Mouse (Mus musculus) inflammation-experienced regulatory T-cells (primary cell): ENCODE measurements around the gene Wfikkn2. TPM values are rescaled to one million over a fixed set of nuclear protein-coding genes. Genes with fewer than 3 reads are reported as not detected.

ENCODE experiments used
- polyA plus RNA-seq, 2 experiments: library from polyadenylated mRNA; unstranded; fragments of 100-300 nt; shearing (Covaris generic); gene quantifications; one replicate each; pipeline ENCODE4 v1.2.1; 2017

The Wfikkn2 gene
- polyA plus RNA-seq = under 1 TPM; 0.16 to 0.23 TPM

GRCm38 (mm10) chr11:94245955-94246788 lies at the start of gene Wfikkn2:
Wfikkn2 (minus strand) TSS chr11:94246005.

GRCm38 (mm10) chr11:94281199-94282181 lies 35.7 kb upstream of the Wfikkn2 start, which contains the start of gene Gm21885:
Gm21885 (plus strand) TSS chr11:94281873.

GRCm38 (mm10) chr11:94211124-94211603 lies 34.6 kb downstream of the Wfikkn2 start, which contains the start of gene Tob1:
Tob1 (plus strand) TSS chr11:94211454.

Other genes with a start within 250 kb of the Wfikkn2 start
- 10 to 100 TPM; 41.8 to 54.4 TPM for gene Spag9, start 249.9 kb downstream of the Wfikkn2 start, polyA plus RNA-seq
- 10 to 100 TPM; 24.7 to 46.7 TPM for gene Tob1, start 34.6 kb downstream of the Wfikkn2 start, polyA plus RNA-seq
- under 1 TPM in 1 of 2 experiments, not detected in 1; 0.51 TPM for gene Gm21885, start 35.9 kb upstream of the Wfikkn2 start, polyA plus RNA-seq
- gene Luc7l3, start 76.0 kb upstream of the Wfikkn2 start, polyA plus RNA-seq = 10 to 100 TPM; 84.5 to 86.3 TPM
- 10 to 100 TPM; 52.0 to 56.5 TPM for gene Ankrd40, start 82.0 kb upstream of the Wfikkn2 start, polyA plus RNA-seq
- gene Abcc3, start 147.0 kb upstream of the Wfikkn2 start, polyA plus RNA-seq = 1 to 10 TPM; 4.2 to 9.9 TPM
- gene Cacna1g, start 228.2 kb upstream of the Wfikkn2 start, polyA plus RNA-seq = under 1 TPM; 0.19 to 0.24 TPM
- gene Spata20, start 240.2 kb upstream of the Wfikkn2 start, polyA plus RNA-seq = under 1 TPM in 1 of 2 experiments, not detected in 1; 0.36 TPM